Mouse (Mus musculus): ENCODE measurements around the gene Gm47429. TPM values are rescaled to one million over a fixed set of nuclear protein-coding genes. Genes with fewer than 3 reads are reported as not detected.

Gene Gm47429
- polyA plus RNA-seq, 1 experiment from 2014 or later = not detected

- Histone ChIP-seq H3K4me1 (replicated peaks) (peaks cover 12% of the 10 kb centered on the region), H3K27ac (peak within 1 kb of the TSS; percentile 42)
Measured at GRCm38 (mm10) chr13:50417389-50418183, 26.1 kb downstream of the Gm47429 start, which contains the start of gene Fbxw17. Fbxw17 (plus strand) TSS chr13:50417864.

More at GRCm38 (mm10) chr13:50417389-50418183, 26.1 kb downstream of the Gm47429 start, which contains the start of gene Fbxw17:
- WGBS = 11% methylated on average over 35 of the region's 35 CpGs
- Histone ChIP-seq H3K36me3 (peaks cover 20% of the 10 kb centered on the region), H3K9me3 (no peaks in the 10 kb centered on the region), H3K4me3 (replicated peaks) (peak within 1 kb of the TSS; percentile 80), H3K4me2 (replicated peaks) (peak within 1 kb of the TSS; percentile 70), H3K9ac (replicated peaks) (peak within 1 kb of the TSS; percentile 91), H3K27me3 (no peaks in the 10 kb centered on the region)
- peak; percentile 98 for ATAC-seq

Other genes with a start within 250 kb of the Gm47429 start
- gene Gm906, start 193.6 kb downstream of the Gm47429 start, polyA plus RNA-seq (2015; fragmentation: Nextera tagmentation; extraction: Ambion mirVana) = not detected in 2 replicates
- gene Fbxw17, start 26.0 kb downstream of the Gm47429 start, polyA plus RNA-seq (2015; fragmentation: Nextera tagmentation; extraction: Ambion mirVana) = 33.2 and 38.0 TPM in 2 replicates
- gene Nutm2, start 23.4 kb upstream of the Gm47429 start, polyA plus RNA-seq (2015; fragmentation: Nextera tagmentation; extraction: Ambion mirVana) = not detected in 2 replicates
- not detected in 2 replicates for gene Gm904, start 199.3 kb upstream of the Gm47429 start, polyA plus RNA-seq (2015; fragmentation: Nextera tagmentation; extraction: Ambion mirVana)